Mouse (Mus musculus): ENCODE data around the gene Mecom. TPM values are rescaled to one million over a fixed set of nuclear protein-coding genes. Genes with fewer than 3 reads are reported as not detected.

The Mecom gene
- polyA plus RNA-seq, 1 experiment from 2014 or later: 57.4 TPM

GRCm38 (mm10) chr3:30105194-30105823 lies 442.5 kb downstream of the Mecom start:
- Histone ChIP-seq H3K9ac (ENCODE audit: low read length) (peak overlapping the region; percentile 34; the same call in 1 of the 2 replicates), H3K9me3 (replicated peaks; ENCODE audit: control insufficient read depth, low read length) (no peaks in the 10 kb centered on the region), H3K36me3 (ENCODE audit: control insufficient read depth, insufficient read depth, low read length) (no peaks in the 10 kb centered on the region), H3K4me3 (replicated peaks; ENCODE audit: low read length) (peak overlapping the region; percentile 9; the same call in 1 of the 2 replicates), H3K4me2 (ENCODE audit: low read depth, low read length) (peak overlapping the region; percentile 49), H3K4me1 (ENCODE audit: control insufficient read depth, insufficient read depth, low read length) (peaks cover 9% of the 10 kb centered on the region), H3K27me3 (ENCODE audit: control insufficient read depth, insufficient read depth, low read length) (no peaks in the 10 kb centered on the region), H3K27ac (ENCODE audit: low read length) (peak overlapping the region; percentile 72)
- ATAC-seq (ENCODE audit: insufficient read depth, low FRiP score): no peak
- WGBS: 28% methylated on average over 15 of the region's 15 CpGs

DNA sequence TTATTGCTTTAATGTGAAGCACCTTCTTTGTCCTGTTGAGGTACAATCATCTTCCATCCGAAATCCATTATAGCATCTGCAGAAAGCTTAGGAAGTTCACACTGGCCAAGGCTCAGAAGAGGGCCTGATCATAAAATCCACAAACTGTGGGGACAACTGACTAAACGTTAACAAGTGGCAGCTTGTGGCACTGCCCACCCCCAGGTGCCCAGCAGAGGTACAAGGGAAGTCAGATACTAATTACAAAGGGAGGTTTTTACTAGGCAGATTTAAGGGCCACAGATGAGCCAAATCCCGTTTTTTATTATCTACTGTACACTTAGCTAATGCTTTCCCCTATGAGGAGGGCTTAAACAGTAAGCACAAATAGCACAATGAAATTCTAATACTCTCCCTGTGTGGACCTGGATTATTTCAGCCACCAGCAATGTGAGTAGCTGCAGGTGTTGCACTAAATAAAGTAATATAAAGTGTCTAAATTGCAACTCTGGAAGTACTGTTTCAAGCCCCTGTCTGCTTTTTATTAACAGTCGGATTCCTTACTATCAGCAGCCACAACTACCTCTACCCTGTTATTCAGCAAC lies 443.2 kb downstream of the Mecom start:
- ATAC-seq (ENCODE audit: insufficient read depth, low FRiP score): no peak

DNA sequence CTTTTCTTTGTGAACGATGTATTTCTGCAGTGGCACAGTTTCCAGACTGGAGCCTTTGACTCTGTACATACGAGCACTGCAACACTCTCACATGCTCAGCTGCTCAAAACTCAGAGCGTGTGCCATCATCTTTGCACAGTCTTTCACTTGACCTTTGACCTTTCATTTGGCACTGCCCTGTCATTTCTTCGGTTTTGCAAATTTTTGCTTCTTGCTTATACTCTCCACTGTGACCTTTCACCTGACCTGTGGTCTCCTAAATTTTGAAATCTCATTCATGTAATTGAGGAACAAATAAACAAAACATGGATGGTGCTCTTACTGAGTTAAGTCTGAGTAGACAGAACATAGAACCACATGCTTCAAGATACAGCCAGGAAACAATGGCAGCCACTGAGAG lies 446.7 kb downstream of the Mecom start:
- Histone ChIP-seq H3K9ac (ENCODE audit: low read length) (no peak overlapping the region), H3K27me3 (ENCODE audit: control insufficient read depth, insufficient read depth, low read length) (no peaks in the 10 kb centered on the region), H3K36me3 (ENCODE audit: control insufficient read depth, insufficient read depth, low read length) (no peaks in the 10 kb centered on the region), H3K4me1 (ENCODE audit: control insufficient read depth, insufficient read depth, low read length) (peaks cover 6% of the 10 kb centered on the region), H3K27ac (ENCODE audit: low read length) (no peak overlapping the region), H3K4me2 (ENCODE audit: low read depth, low read length) (no peak overlapping the region), H3K9me3 (replicated peaks; ENCODE audit: control insufficient read depth, low read length) (no peaks in the 10 kb centered on the region), H3K4me3 (replicated peaks; ENCODE audit: low read length) (no peak overlapping the region)
- no peak for ATAC-seq (ENCODE audit: insufficient read depth, low FRiP score)
- WGBS: 70% methylated on average over 4 of the region's 4 CpGs

More for the DNA sequence above, 443.2 kb downstream of the Mecom start:
- peak overlapping the region; percentile 49 for H3K4me2 ChIP-seq (ENCODE audit: low read depth, low read length)
- H3K9me3 ChIP-seq (replicated peaks; ENCODE audit: control insufficient read depth, low read length): no peaks in the 10 kb centered on the region
- no peak overlapping the region for H3K27ac ChIP-seq (ENCODE audit: low read length)
- no peak overlapping the region for H3K4me3 ChIP-seq (replicated peaks; ENCODE audit: low read length)
- H3K36me3 ChIP-seq (ENCODE audit: control insufficient read depth, insufficient read depth, low read length): no peaks in the 10 kb centered on the region
- no peaks in the 10 kb centered on the region for H3K27me3 ChIP-seq (ENCODE audit: control insufficient read depth, insufficient read depth, low read length)
- H3K9ac ChIP-seq (ENCODE audit: low read length): no peak overlapping the region
- peaks cover 9% of the 10 kb centered on the region for H3K4me1 ChIP-seq (ENCODE audit: control insufficient read depth, insufficient read depth, low read length)
- 45% methylated on average over 4 of the region's 4 CpGs for WGBS

DNA sequence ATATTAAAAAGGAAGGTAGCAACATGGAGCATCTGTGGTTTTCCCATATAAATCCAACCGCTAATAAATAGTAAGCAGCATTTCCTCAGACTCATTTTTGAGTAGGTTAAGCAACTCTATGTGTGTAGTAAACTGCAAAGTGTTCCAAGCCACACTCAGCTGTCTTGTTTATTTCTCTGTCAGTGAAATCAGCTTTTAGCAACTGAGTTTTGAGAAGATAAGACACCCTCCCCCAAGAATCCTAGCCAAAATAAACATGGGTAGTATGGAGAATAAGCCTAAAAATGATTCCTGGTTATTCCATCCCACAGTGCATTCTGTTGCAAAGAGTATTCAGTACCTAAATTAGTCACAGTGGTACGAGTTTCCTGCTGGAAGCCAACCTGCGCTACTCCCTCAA lies 450.1 kb downstream of the Mecom start:
- H3K9ac ChIP-seq (ENCODE audit: low read length): no peak overlapping the region
- ATAC-seq (ENCODE audit: insufficient read depth, low FRiP score): no peak
- H3K9me3 ChIP-seq (replicated peaks; ENCODE audit: control insufficient read depth, low read length): no peaks in the 10 kb centered on the region
- peaks cover 5% of the 10 kb centered on the region; the same call in 1 of the 2 replicates for H3K4me1 ChIP-seq (ENCODE audit: control insufficient read depth, insufficient read depth, low read length)
- WGBS: 77% methylated on average over 3 of the region's 3 CpGs
- no peaks in the 10 kb centered on the region for H3K27me3 ChIP-seq (ENCODE audit: control insufficient read depth, insufficient read depth, low read length)
- no peak overlapping the region for H3K4me2 ChIP-seq (ENCODE audit: low read depth, low read length)
- no peaks in the 10 kb centered on the region for H3K36me3 ChIP-seq (ENCODE audit: control insufficient read depth, insufficient read depth, low read length)
- no peak overlapping the region for H3K27ac ChIP-seq (ENCODE audit: low read length)
- H3K4me3 ChIP-seq (replicated peaks; ENCODE audit: low read length): no peak overlapping the region

- no peak for ATAC-seq (ENCODE audit: insufficient read depth, low FRiP score)
- Histone ChIP-seq H3K4me1 (ENCODE audit: control insufficient read depth, insufficient read depth, low read length) (peaks cover 6% of the 10 kb centered on the region; the same call in 1 of the 2 replicates), H3K9me3 (replicated peaks; ENCODE audit: control insufficient read depth, low read length) (no peaks in the 10 kb centered on the region), H3K27ac (ENCODE audit: low read length) (no peak overlapping the region), H3K4me2 (ENCODE audit: low read depth, low read length) (no peak overlapping the region), H3K9ac (ENCODE audit: low read length) (no peak overlapping the region), H3K4me3 (replicated peaks; ENCODE audit: low read length) (no peak overlapping the region), H3K36me3 (ENCODE audit: control insufficient read depth, insufficient read depth, low read length) (no peaks in the 10 kb centered on the region), H3K27me3 (ENCODE audit: control insufficient read depth, insufficient read depth, low read length) (no peaks in the 10 kb centered on the region)
- WGBS: 69% methylated on average over 4 of the region's 4 CpGs
Observed at GRCm38 (mm10) chr3:30097129-30097528, 450.7 kb downstream of the Mecom start.

DNA sequence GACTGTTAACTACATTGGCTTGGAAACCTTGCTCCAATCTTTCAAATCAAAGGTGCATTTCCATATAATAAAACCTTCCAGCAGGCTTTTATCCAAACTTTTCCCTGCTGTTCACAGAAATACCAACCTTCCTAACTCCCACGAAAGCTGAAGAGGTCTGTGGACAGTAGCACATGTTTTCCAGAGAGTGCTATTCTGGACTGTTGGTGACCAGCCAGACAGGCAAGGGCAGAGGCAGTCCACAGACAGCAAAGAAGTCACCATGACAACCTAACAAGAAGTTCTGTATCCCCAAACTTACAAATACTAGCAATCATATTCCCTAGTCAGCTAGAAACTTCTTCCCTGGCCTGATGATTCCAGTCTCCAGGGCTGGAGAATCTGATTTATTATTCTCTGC lies 454.8 kb downstream of the Mecom start:
- no peak overlapping the region for H3K9ac ChIP-seq (ENCODE audit: low read length)
- no peaks in the 10 kb centered on the region for H3K27me3 ChIP-seq (ENCODE audit: control insufficient read depth, insufficient read depth, low read length)
- H3K36me3 ChIP-seq (ENCODE audit: control insufficient read depth, insufficient read depth, low read length): no peaks in the 10 kb centered on the region
- no peak overlapping the region for H3K4me2 ChIP-seq (ENCODE audit: low read depth, low read length)
- no peak for ATAC-seq (ENCODE audit: insufficient read depth, low FRiP score)
- no peak overlapping the region for H3K4me3 ChIP-seq (replicated peaks; ENCODE audit: low read length)
- WGBS: 47% methylated on average over 1 of the region's 1 CpGs
- H3K4me1 ChIP-seq (ENCODE audit: control insufficient read depth, insufficient read depth, low read length): peaks cover 6% of the 10 kb centered on the region; the same call in 1 of the 2 replicates
- no peak overlapping the region for H3K27ac ChIP-seq (ENCODE audit: low read length)
- H3K9me3 ChIP-seq (replicated peaks; ENCODE audit: control insufficient read depth, low read length): no peaks in the 10 kb centered on the region

DNA sequence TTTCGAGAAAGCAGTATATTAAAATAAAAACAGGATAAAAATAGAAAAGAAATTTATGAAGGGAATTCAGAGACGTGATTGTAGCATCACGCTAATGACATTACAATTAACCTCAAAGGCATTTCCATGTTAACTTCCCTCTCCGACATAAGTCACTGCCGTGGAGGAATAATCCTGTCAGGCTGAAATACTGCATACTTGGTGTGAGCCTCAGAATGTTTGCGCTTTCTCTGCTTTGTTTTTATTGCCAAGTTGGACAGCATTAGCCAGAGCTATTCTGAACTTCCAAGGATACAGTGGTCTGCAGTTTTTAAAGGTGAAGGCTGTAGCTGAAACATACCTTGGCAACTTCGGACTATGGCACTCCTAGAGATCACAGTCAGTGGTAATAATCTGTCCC lies 455.3 kb downstream of the Mecom start:
- no peaks in the 10 kb centered on the region for H3K36me3 ChIP-seq (ENCODE audit: control insufficient read depth, insufficient read depth, low read length)
- no peaks in the 10 kb centered on the region for H3K27me3 ChIP-seq (ENCODE audit: control insufficient read depth, insufficient read depth, low read length)
- WGBS: 54% methylated on average over 7 of the region's 7 CpGs
- no peak overlapping the region for H3K4me2 ChIP-seq (ENCODE audit: low read depth, low read length)
- H3K4me1 ChIP-seq (ENCODE audit: control insufficient read depth, insufficient read depth, low read length): peaks cover 6% of the 10 kb centered on the region; the same call in 1 of the 2 replicates
- H3K9me3 ChIP-seq (replicated peaks; ENCODE audit: control insufficient read depth, low read length): no peaks in the 10 kb centered on the region
- H3K9ac ChIP-seq (ENCODE audit: low read length): no peak overlapping the region
- H3K4me3 ChIP-seq (replicated peaks; ENCODE audit: low read length): no peak overlapping the region
- peak; percentile 44; the same call in 1 of the 2 replicates for ATAC-seq (ENCODE audit: insufficient read depth, low FRiP score)
- no peak overlapping the region for H3K27ac ChIP-seq (ENCODE audit: low read length)

DNA sequence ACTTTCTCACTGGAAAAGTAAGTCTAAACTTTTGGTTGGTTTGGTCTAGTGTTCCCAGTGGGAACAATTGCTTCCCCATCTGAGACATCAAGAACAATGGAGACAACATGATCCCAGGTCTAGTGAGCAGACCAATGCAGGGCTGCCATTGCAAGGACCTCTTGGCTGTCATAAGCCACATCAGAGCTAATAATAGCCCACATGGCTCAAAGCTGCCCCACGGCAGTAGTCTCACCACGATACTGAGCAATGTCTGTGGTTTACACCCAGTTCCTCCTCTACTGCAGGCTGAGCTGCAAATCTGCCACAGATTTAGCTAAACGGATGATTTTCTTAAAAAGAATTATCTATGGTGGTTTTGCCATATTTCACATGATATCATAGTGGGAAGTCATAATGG lies 455.9 kb downstream of the Mecom start:
- WGBS: 78% methylated on average over 3 of the region's 3 CpGs
- Histone ChIP-seq H3K9me3 (replicated peaks; ENCODE audit: control insufficient read depth, low read length) (no peaks in the 10 kb centered on the region), H3K9ac (ENCODE audit: low read length) (no peak overlapping the region), H3K27me3 (ENCODE audit: control insufficient read depth, insufficient read depth, low read length) (no peaks in the 10 kb centered on the region), H3K4me2 (ENCODE audit: low read depth, low read length) (no peak overlapping the region), H3K4me1 (ENCODE audit: control insufficient read depth, insufficient read depth, low read length) (peaks cover 6% of the 10 kb centered on the region; the same call in 1 of the 2 replicates), H3K36me3 (ENCODE audit: control insufficient read depth, insufficient read depth, low read length) (no peaks in the 10 kb centered on the region), H3K27ac (ENCODE audit: low read length) (no peak overlapping the region), H3K4me3 (replicated peaks; ENCODE audit: low read length) (no peak overlapping the region)
- no peak for ATAC-seq (ENCODE audit: insufficient read depth, low FRiP score)

GRCm38 (mm10) chr3:30091401-30091800 lies 456.4 kb downstream of the Mecom start:
- Histone ChIP-seq H3K27me3 (ENCODE audit: control insufficient read depth, insufficient read depth, low read length) (no peaks in the 10 kb centered on the region), H3K4me2 (ENCODE audit: low read depth, low read length) (no peak overlapping the region), H3K4me3 (replicated peaks; ENCODE audit: low read length) (no peak overlapping the region), H3K4me1 (ENCODE audit: control insufficient read depth, insufficient read depth, low read length) (peaks cover 6% of the 10 kb centered on the region; the same call in 1 of the 2 replicates), H3K36me3 (ENCODE audit: control insufficient read depth, insufficient read depth, low read length) (no peaks in the 10 kb centered on the region), H3K9ac (ENCODE audit: low read length) (no peak overlapping the region), H3K9me3 (replicated peaks; ENCODE audit: control insufficient read depth, low read length) (no peaks in the 10 kb centered on the region), H3K27ac (ENCODE audit: low read length) (no peak overlapping the region)
- WGBS: 98% methylated on average over 1 of the region's 1 CpGs
- ATAC-seq (ENCODE audit: insufficient read depth, low FRiP score): no peak

Measured in stomach, embryonic 16.5 days (tissue).